Mouse (Mus musculus) lung, adult 2 months (tissue): Measurements from ENCODE around the gene Slc51a. TPM values are rescaled to one million over a fixed set of nuclear protein-coding genes. Genes with fewer than 3 reads are reported as not detected.

ENCODE experiments used
- DNase-seq: peaks from one replicate; pipeline ENCODE4 v3.0.0; 2022
- H3K4me1 ChIP-seq: fragments of 200-500 bp; 2 replicates; pipeline ENCODE4 v1.6.1; 2011; ENCODE audit warnings: low read length; ENCODE audit not compliant: control insufficient read depth, insufficient read depth
- H3K4me3 ChIP-seq: fragments of 200-500 bp; replicated peaks from 2 replicates; pipeline ENCODE3; 2011; ENCODE audit warnings: low read depth, mild to moderate bottlenecking, control low read depth, low read length; ENCODE audit errors: extremely low read depth
- CTCF ChIP-seq: fragments of 200-500 bp; IDR thresholded peaks from 2 replicates; pipeline ENCODE4 v1.5.1; 2011; ENCODE audit warnings: mild to moderate bottlenecking, low read length, control low read depth; ENCODE audit not compliant: insufficient read depth
- POLR2A ChIP-seq: fragments of 200-500 bp; IDR thresholded peaks from 2 replicates; pipeline ENCODE4 v1.6.1; 2011; ENCODE audit warnings: low read depth, mild to moderate bottlenecking, control low read depth, low read length, borderline replicate concordance; ENCODE audit errors: extremely low read depth
- WGBS: fragments of 180-500 bp; shearing (Covaris S2); methylation state at CpG from one replicate; pipeline ENCODE4 v1.1.7; 2018; 5-methylcytosine and 5-hydroxymethylcytosine counted together
- polyA plus RNA-seq: library from polyadenylated mRNA; depleted of rRNA; stranded (reverse); fragments of >200 nt; gene quantifications from 2 replicates; pipeline ENCODE4 v1.2.3, GENCODE M21; 2012

Slc51a gene
- polyA plus RNA-seq, 1 experiment = 0.11 TPM

- 85% methylated on average over 7 of the region's 7 CpGs for WGBS
- TF ChIP-seq CTCF (no peak), POLR2A (no peak)
- Histone ChIP-seq H3K4me3 (no peak overlapping the region), H3K4me1 (no peaks in the 10 kb centered on the region)
- DNase-seq = no peak
Measured at GRCm38 (mm10) chr16:32472276-32473015, 15.2 kb downstream of the Slc51a start.

GRCm38 (mm10) chr16:32469404-32470105 lies 18.1 kb downstream of the Slc51a start:
- TF ChIP-seq POLR2A (no peak), CTCF (no peak)
- Histone ChIP-seq H3K4me3 (no peak overlapping the region), H3K4me1 (no peaks in the 10 kb centered on the region)
- no peak for DNase-seq
- WGBS = 67% methylated on average over 5 of the region's 5 CpGs

GRCm38 (mm10) chr16:32468488-32468887 lies 19.2 kb downstream of the Slc51a start:
- no peak for TF ChIP-seq CTCF
- no peak for TF ChIP-seq POLR2A
- no peak for DNase-seq
- Histone ChIP-seq H3K4me1 (no peaks in the 10 kb centered on the region), H3K4me3 (no peak overlapping the region)
- WGBS = 69% methylated on average over 3 of the region's 3 CpGs

GRCm38 (mm10) chr16:32464908-32465307 lies 22.8 kb downstream of the Slc51a start:
- DNase-seq = no peak
- TF ChIP-seq POLR2A (no peak), CTCF (no peak)
- Histone ChIP-seq H3K4me1 (no peaks in the 10 kb centered on the region), H3K4me3 (no peak overlapping the region)
- 0% methylated on average over 1 of the region's 1 CpGs for WGBS

GRCm38 (mm10) chr16:32463426-32463825 lies 24.3 kb downstream of the Slc51a start:
- Histone ChIP-seq H3K4me3 (no peak overlapping the region), H3K4me1 (no peaks in the 10 kb centered on the region)
- TF ChIP-seq CTCF (no peak), POLR2A (no peak)
- WGBS = 86% methylated on average over 2 of the region's 2 CpGs
- DNase-seq = no peak

GRCm38 (mm10) chr16:32462950-32463349 lies 24.7 kb downstream of the Slc51a start:
- TF ChIP-seq CTCF (no peak), POLR2A (no peak)
- DNase-seq = no peak
- Histone ChIP-seq H3K4me3 (no peak overlapping the region), H3K4me1 (no peaks in the 10 kb centered on the region)
- 94% methylated on average over 16 of the region's 16 CpGs for WGBS

- DNase-seq = no peak
- 88% methylated on average over 5 of the region's 5 CpGs for WGBS
- Histone ChIP-seq H3K4me1 (no peaks in the 10 kb centered on the region), H3K4me3 (no peak overlapping the region)
- TF ChIP-seq CTCF (no peak), POLR2A (no peak)
Measured at GRCm38 (mm10) chr16:32461713-32462112, 26.0 kb downstream of the Slc51a start.

- no peak for DNase-seq
- Histone ChIP-seq H3K4me3 (no peak overlapping the region), H3K4me1 (no peaks in the 10 kb centered on the region)
- 58% methylated on average over 4 of the region's 4 CpGs for WGBS
- TF ChIP-seq POLR2A (no peak), CTCF (no peak)
Measured at GRCm38 (mm10) chr16:32460518-32460917, 27.2 kb downstream of the Slc51a start.

- DNase-seq = peak; percentile 50
- Histone ChIP-seq H3K4me1 (no peaks in the 10 kb centered on the region), H3K4me3 (no peak overlapping the region)
- WGBS = 52% methylated on average over 10 of the region's 10 CpGs
- TF ChIP-seq POLR2A (no peak), CTCF (peak; percentile 58; the same call in 1 of the 2 replicates)
Measured at GRCm38 (mm10) chr16:32457589-32458386, 29.9 kb downstream of the Slc51a start.
